Mouse (Mus musculus) thymus, postnatal 10 days (tissue): Measurements from ENCODE around the gene Olfr1277.

Experiments
- DNase-seq, 2 experiments: peaks; one replicate each; pipeline ENCODE4 v3.0.0; 2021; ENCODE audit warnings: low spot score in 2 of 2

Olfr1277 gene

GRCm38 (mm10) chr2:111274006-111274405 is at the start of gene Olfr1277:
Olfr1277 (minus strand) TSS chr2:111274106.
- DNase-seq: no peak

- DNase-seq: no peak
Measured at GRCm38 (mm10) chr2:111313717-111314116, 39.8 kb upstream of the Olfr1277 start, which contains the start of gene Olfr1280. Olfr1280 (plus strand) TSS chr2:111314017.

GRCm38 (mm10) chr2:111300374-111300773 is 26.5 kb upstream of the Olfr1277 start, which contains the start of gene Olfr1279:
Olfr1279 (plus strand) TSS chr2:111300635.
- no peak for DNase-seq

GRCm38 (mm10) chr2:111298541-111298940 is 24.6 kb upstream of the Olfr1277 start:
- DNase-seq: no peak

- no peak for DNase-seq
Measured at GRCm38 (mm10) chr2:111289836-111290235, 15.9 kb upstream of the Olfr1277 start, which contains the start of gene Olfr1278. Olfr1278 (plus strand) TSS chr2:111290136.

- DNase-seq: no peak
Measured at GRCm38 (mm10) chr2:111254216-111254615, 19.7 kb downstream of the Olfr1277 start, which contains the start of gene Olfr1276. Olfr1276 (plus strand) TSS chr2:111254516.

- DNase-seq: no peak
Measured at GRCm38 (mm10) chr2:111235186-111235585, 38.7 kb downstream of the Olfr1277 start, which contains the start of gene Olfr1275. Olfr1275 (minus strand) TSS chr2:111235286.

- DNase-seq: no peak
Measured at GRCm38 (mm10) chr2:111229502-111229901, 44.4 kb downstream of the Olfr1277 start, which contains the start of gene 4930430A15Rik. 4930430A15Rik (minus strand) TSS chr2:111229602.
